Mouse (Mus musculus): ENCODE measurements around the gene Atg4c. TPM values are rescaled to one million over a fixed set of nuclear protein-coding genes. Genes with fewer than 3 reads are reported as not detected.
A peak's percentile ranks its signal among the peaks of the same experiment; 100 is the strongest.

Gene Atg4c
- total RNA-seq, 2 experiments from 2014 or later, result 25.3 to 29.3 TPM

DNA sequence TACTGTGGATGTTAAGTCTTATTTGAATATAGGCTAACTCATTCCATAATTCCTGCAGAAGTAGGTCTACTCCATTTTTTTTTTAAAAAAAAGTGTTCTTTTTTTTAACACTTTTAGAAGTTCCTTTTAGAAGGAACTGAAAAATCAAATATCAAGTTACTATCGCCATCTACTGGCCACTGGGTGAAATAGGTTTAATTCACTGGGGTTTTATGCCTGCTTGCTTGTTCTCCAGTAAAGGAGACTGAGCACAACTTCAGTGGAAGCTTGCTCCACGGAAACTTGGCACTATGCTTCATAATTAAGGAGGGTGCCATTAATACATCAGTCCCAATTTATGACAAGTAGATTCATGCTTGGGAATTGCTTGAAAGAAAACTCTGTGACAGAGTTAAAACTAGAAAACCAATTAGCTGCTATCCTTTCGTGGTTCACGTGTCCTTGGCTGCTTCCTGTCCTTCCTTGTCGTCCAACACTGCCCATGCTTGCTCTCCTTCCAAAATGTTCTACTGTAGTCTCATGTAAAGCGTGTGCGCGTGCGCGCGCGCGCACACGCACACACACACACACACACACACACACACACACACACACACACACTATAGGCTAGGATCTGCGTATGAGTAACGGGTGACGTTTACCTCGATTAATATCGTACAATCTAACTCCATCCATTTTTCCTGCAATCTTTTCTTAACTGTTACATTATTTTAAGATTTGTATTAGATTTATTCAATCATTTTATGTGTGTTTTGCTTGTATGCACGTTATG lies 10.9 kb upstream of the Atg4c start:
- peak in 1 of 2 experiments; percentile 51 for DNase-seq (ENCODE audit: extremely low spot score in 1 of 2, low spot score in 2 of 2)
- intact Hi-C loops (cut with DNase I), result loop anchor here (5.0 kb wide), 2 partner anchors 61 to 441 kb away; partner anchors contain the start of gene Dock7

DNA sequence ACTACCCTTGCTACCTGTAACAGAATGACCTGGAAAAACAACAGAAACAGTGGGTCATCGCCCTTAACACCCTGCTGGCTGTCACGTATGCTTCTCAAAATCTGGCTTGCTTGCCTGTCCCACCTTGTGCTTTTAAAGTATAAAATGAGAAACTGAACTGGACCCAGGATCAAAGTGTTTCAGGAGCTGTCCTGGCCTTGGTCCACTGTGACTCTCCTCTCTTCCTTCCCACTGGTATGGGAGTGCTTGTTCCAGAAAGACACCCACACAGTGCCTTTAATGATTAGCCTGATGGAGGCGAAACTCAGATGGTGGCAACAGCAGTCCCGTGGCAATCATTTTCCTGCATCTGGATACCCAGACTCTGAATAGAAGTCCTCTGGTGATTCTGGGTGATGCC lies 9.1 kb upstream of the Atg4c start:
- DNase-seq (ENCODE audit: extremely low spot score in 1 of 2, low spot score in 2 of 2), result no peak
- intact Hi-C loops (cut with DNase I), result loop anchor here (5.0 kb wide), 2 partner anchors 62 to 442 kb away; partner anchors contain the start of gene Dock7

DNA sequence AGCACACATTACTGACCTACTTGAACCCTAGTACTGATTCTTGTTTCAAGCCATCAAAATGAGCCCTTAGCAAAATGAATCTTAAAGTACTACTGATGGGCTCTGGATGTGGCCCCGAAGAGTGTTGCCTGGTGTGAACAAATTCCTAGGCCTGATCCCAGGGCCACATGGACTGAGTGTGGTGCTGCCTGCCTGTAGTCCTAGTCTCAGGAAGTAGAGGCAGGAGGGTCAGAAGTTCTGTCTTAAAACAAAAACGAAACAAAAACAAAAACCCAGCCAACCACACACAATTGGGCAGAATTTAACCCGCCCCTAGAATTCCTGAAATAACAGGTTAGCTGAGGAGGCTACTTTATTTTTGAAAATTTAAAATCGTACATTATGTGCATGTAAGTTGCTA lies 8.4 kb upstream of the Atg4c start:
- intact Hi-C loops (cut with DNase I), result no loop called here
- no peak for DNase-seq (ENCODE audit: extremely low spot score in 1 of 2, low spot score in 2 of 2)

DNA sequence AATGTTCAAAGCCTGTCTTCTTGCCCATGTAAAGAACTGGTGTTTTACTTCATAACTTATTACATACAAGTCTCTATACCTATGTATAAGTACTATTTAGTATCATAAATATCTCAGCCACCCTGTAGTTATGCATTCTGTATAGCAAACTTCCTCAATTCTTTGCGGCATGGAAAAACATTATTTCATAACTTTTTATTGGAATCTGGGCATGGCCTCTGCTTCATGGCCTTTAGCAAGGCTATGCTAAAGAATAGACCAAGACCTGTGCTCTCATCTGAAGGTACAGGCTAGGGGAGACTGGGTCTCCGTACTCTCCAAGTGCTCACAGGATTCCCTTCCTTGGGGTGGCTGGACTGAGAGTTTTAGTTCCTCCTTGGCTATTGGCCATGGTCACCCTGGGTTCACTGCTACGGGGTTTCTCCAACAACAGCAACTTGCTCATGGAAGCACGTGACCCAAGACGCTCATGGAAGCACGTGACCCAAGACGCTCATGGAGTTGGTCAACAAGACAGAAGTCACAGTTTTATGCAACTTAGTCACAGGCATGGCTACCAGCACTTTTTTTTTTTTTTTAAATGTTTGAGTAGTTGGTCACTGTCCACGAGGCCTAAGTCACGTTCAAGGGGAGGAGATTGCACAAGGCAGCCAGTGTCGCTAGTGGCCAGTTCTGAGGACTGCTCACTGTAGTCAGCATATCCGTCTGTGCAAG lies 7.2 kb upstream of the Atg4c start:
- DNase-seq (ENCODE audit: extremely low spot score in 1 of 2, low spot score in 2 of 2), result no peak
- intact Hi-C loops (cut with DNase I), result no loop called here

DNA sequence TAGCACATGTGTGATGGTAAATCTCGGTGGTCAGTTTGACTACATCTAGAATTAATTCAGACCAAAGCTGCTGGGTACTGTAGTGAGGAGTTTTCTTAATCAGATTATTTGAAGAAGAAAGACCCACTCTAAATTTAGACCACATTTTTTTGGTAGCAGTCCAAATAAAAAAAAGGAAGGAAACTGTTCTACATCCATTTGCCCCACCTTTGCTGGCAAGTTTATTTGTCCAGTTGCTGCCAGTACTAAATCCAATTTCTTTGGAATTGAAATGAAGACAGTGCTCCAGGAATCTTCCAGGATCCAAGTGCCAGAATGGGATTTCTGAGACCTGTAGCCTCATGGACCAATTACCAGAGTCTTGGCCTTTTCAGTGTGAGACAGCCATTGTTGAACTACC lies 1.1 kb upstream of the Atg4c start:
- intact Hi-C loops (cut with DNase I), result no loop called here
- DNase-seq (ENCODE audit: extremely low spot score in 1 of 2, low spot score in 2 of 2), result no peak

DNA sequence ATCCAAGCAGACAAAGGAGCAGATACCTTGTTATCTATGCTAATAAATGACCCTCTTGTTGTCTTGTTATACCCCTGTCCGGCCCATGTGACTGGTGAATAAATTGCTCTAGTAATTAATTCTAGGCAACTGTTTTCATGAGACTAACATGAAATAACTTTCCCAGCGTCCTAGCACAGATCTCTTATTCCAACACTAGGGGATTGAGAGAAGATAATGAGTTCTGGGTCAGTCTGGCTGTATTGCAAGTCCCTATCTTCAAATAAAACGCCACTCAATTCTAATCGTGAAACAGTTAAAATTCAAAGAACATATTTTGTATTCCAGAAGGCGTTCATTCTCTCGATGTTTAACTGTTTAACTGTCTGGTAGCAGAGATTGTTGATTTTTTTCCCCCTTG lies 520 bp upstream of the Atg4c start:
- intact Hi-C loops (cut with DNase I), result no loop called here
- no peak for DNase-seq (ENCODE audit: extremely low spot score in 1 of 2, low spot score in 2 of 2)

DNA sequence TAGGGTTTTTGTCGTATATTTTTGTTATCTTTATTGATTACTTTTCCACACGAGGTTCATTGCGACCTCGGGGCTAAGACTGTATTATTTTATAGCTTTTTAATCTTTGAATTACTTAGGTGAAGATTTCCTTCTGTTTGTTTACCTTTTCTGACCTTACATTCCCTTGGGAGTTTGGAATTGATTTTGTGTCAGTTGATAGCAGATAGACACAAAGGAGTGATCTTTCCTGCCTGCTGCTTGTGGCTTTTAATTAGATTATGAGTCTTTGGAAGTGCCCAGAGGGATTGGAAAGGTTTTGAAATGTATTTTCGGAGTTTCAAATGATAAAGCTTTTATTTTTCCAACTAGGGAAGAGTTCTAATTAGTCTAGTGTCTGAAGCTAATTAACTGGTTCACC lies 1.1 kb downstream of the Atg4c start:
- no peak for DNase-seq (ENCODE audit: extremely low spot score in 1 of 2, low spot score in 2 of 2)
- intact Hi-C loops (cut with DNase I), result no loop called here

DNA sequence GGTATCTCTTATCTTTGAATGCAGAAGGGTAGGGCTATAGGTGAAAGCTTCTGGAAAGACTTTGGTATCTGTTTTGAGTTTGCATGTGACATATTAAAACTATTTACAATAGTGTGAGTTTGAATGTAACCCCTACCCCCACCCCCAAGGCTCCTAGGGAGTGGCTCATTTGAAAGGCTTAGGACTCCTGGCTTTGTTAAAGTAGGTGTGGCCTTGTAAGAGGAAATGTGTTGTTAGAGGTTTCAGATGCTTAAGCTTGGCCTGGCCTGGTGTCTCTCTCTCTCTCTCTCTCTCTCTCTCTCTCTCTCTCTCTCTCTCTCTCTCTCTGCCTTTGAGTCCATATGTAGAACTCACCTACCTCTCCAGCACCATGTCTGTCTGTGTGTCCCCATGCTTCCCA lies 5.0 kb downstream of the Atg4c start:
- intact Hi-C loops (cut with DNase I), result no loop called here
- DNase-seq (ENCODE audit: extremely low spot score in 1 of 2, low spot score in 2 of 2), result no peak

DNA sequence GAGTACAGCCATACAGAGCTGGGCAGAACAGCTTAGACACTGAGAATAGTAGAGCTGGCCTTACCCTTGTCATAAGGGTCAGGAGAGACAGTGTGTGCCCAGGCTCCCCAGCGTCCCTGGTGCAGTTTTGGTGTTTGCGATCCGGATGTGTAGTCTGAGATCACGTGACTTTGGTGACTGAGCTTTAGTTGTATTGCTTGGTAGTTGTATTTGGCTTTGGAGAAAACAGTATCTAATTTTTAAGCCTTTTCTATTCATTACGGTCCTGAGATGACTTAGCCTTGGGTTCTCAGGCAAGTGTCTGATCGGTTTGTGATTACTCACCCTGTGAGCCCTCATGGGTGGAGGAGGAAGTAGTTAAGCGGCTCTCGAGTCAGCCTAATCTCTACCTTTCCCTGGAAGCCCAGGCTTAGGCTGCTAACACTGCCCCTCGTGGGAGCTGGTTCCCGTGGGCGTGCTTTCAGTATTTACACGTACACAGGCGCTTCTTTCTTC lies 6.1 kb downstream of the Atg4c start:
- intact Hi-C loops (cut with DNase I), result no loop called here
- DNase-seq (ENCODE audit: extremely low spot score in 1 of 2, low spot score in 2 of 2), result no peak

DNA sequence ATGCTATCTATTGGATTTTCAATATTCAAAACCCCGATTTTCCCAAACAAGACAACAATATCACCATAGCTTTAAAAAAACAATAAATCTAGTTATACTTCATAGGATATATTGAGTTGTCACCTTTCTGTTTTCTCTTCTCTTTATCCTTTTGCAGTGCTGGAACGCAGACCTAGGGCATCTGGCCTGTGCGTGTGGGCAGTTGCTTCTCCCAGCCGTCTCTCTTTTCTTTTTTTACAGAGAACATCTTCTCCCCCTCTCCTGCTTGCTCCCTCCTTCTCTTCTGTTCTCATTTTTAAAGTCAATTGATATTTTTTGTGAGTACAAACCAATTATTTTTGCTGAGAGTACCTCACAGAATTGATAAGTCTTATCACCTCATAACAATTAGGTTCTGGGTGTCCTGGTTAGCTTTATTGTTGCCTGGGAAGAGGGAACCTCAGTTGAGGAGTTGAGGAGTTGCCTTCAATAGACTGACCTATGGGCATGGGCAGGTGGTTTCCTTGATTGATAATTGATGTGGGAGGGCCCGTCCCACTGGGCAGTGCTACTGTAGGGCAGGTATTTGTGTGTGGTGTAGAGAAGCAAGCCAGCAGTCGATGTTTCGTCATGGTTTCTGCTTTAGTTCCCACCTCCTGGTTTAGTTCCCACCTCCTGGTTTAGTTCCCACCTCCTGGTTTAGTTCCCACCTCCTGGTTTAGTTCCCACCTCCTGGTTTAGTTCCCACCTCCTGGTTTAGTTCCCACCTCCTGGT lies 6.8 kb downstream of the Atg4c start:
- DNase-seq (ENCODE audit: extremely low spot score in 1 of 2, low spot score in 2 of 2), result no peak
- intact Hi-C loops (cut with DNase I), result no loop called here

DNA sequence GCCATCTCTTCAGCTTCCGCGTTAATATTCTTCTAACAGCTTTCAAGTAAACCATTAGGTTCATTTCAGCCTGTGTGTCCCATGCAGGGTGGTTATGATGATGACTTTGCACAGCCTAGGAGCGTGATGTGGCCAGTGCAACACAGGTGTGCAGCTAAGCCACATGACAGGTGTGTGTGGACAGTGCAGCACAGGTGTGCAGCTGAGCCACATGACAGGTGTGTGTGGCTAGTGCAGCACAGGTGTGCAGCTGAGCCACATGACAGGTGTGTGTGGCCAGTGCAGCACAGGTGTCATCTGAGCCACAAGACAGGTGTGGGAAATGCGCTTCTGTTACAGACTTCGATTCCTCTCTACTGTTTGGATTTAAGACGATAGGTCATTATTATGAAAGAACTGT lies 12.0 kb downstream of the Atg4c start:
- intact Hi-C loops (cut with DNase I), result no loop called here
- DNase-seq (ENCODE audit: extremely low spot score in 1 of 2, low spot score in 2 of 2), result no peak

DNA sequence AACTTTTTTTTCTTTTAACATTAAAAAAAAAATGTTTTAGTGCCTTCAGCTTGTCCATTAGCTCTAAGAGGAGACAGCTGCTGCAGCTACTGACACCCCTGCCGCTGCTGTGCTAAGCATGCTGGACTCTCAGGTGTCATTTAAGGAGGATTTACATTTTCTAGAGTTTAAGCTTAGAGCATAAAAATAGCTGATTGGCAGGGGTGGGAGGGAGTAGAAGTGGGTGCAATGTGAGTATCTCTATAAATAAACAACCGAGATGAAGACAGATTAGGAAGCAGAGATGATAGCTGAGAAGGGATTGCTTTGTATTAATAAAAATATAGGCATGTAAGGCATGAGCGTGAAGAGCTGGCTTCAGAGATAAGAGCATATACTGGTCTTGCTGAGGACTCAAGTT lies 12.6 kb downstream of the Atg4c start:
- no peak for DNase-seq (ENCODE audit: extremely low spot score in 1 of 2, low spot score in 2 of 2)
- intact Hi-C loops (cut with DNase I), result no loop called here

DNA sequence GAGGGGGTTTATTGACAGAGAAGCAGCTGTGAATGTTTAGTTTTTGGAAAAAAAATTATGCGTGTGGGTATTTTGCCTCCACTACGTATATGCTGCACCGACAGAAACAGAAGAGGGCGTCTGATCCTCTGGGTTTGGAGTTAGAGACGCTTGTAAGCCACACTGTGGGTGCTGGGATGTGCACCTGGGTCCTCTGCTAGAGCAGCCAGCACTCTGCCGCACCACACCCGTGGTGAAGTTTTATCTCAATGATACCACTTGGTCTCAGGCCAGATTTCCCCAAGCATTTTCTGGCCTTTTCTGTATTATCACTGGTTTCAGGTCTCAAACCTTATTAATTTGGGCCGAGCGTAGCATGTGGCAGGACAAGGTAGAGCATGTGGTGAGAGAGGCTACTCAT lies 16.4 kb downstream of the Atg4c start:
- no peak for DNase-seq (ENCODE audit: extremely low spot score in 1 of 2, low spot score in 2 of 2)
- intact Hi-C loops (cut with DNase I), result no loop called here

DNA sequence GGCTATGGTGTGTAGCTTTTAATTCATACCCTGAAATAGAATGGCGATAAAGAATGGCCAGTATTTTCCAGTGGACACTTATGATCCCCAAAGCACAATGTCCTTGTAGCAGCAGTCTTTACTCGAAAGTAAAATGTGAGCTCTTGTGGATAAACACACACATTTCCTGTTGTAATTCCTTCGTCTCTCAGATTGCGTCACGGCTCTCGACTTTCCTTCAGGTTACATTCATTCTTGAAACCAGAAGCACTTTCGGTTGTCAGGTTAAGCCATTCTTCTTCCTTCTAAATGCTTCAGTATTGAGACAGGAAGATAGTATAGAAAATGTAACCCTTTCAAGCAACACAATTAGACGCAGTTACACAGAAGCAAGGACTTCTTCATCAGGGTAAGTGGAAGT lies 17.9 kb downstream of the Atg4c start:
- intact Hi-C loops (cut with DNase I), result no loop called here
- DNase-seq (ENCODE audit: extremely low spot score in 1 of 2, low spot score in 2 of 2), result no peak

DNA sequence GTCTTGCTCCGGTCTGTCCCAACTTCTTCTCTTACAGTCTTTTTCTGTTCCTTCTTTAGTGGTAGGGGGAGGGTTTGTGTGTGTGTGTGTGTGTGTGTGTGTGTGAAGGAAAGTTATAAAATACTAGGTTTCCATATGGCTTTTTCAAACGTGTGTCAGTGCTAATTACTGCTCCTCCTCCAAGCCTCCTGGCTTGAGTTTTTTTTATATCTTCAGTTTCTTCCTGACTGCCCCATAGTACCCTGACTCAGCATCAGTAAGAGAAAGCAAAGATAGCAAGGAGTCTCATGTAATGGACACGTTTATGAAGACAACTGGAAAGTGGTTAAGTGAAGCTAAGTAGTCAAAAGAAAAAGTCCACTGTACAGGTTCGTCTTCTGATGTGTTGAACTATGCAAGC lies 19.4 kb downstream of the Atg4c start:
- DNase-seq (ENCODE audit: extremely low spot score in 1 of 2, low spot score in 2 of 2), result no peak
- intact Hi-C loops (cut with DNase I), result no loop called here

DNA sequence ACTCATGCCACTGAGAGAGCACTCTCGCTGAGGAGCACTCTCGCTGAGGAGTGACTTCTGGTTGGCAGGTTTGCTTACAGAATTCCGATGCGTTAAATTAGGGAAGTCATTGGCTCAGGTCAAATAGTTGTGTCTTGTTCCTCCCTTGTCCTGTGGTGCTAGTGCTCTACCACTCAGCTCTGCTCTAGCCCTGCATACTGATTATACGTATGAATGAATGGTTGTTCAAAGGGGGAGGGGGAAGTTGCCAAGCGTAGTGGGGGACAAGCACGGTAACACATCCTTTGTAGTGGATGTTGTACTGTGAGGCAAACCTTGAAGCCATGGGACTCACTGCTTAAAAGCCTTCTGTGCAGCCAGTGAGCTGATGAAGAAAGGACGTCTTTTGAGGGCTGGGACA lies 28.5 kb downstream of the Atg4c start:
- no peak for DNase-seq (ENCODE audit: extremely low spot score in 1 of 2, low spot score in 2 of 2)
- intact Hi-C loops (cut with DNase I), result no loop called here

DNA sequence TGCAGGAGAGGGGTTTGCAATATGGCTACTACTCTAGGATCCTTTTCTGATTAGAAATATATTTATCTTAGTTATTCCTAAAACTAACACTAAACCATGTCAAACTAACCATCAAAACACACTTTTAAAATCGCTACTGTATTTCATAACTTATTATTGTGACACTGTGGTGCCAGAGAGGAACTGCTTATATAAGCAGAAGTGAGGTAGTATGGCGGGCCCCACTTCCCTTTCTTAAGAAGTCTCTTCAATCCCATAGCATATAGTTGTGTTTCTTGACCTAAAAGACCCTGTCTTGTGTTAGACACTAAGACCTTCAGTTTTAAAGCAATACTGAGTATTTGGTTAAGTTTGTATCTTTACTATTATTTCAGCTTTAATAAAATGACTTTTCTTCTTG lies 31.1 kb downstream of the Atg4c start:
- DNase-seq (ENCODE audit: extremely low spot score in 1 of 2, low spot score in 2 of 2), result no peak
- intact Hi-C loops (cut with DNase I), result no loop called here

DNA sequence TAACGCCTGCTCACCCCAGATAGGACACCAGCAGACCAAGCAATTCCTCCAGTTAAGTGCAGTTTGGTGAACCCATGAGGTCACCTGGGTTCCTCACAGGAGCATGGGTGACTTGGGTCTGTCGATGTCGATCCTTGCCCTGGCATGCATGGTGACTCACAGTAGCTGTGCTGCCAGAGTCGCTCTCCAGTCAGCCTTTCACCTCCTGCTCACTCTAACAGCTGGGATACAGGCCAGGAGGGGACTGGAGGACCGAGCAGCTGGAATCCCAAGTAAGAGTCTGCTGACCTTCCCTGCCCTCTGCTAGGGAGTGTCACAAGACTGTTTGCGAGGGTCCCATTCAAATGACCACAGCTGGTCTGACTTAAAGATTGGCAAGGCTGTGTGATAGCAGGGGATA lies 33.5 kb downstream of the Atg4c start:
- intact Hi-C loops (cut with DNase I), result no loop called here
- DNase-seq (ENCODE audit: extremely low spot score in 1 of 2, low spot score in 2 of 2), result no peak

DNA sequence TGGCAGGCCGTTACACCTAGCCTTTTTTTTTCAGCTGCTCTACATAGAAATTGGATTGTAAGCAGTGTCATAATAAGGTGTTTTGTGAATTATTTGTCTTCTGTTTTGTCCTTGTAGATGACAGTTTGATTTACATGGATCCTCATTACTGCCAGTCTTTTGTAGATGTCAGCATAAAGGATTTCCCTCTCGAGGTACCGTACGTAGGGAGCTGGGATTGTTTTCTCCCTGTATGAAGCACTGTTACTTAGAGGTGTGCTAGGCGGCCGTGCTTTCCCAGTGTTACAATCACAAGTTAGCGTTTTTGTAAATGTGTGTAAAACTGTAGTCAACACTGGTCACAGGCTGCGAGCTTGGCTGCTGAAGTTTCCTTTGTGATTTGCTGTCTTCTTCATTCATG lies 35.6 kb downstream of the Atg4c start:
- no peak for DNase-seq (ENCODE audit: extremely low spot score in 1 of 2, low spot score in 2 of 2)
- intact Hi-C loops (cut with DNase I), result no loop called here

Data from left cerebral cortex, postnatal 10 days (tissue).